Mouse (Mus musculus) limb, embryonic 15.5 days (tissue): ENCODE measurements around the gene Cyp26a1. TPM values are rescaled to one million over a fixed set of nuclear protein-coding genes. Genes with fewer than 3 reads are reported as not detected.
A peak's percentile ranks its signal among the peaks of the same experiment; 100 is the strongest.

Experiments
- ATAC-seq: fragments of 200-750 bp; cut with Nextera tagmentation; 2 replicates; pipeline ENCODE4 v1.8.0; 2017; ENCODE audit warnings: low read depth, moderate TSS enrichment; ENCODE audit not compliant: insufficient number of reproducible peaks, low FRiP score, low TSS enrichment
- H3K27ac ChIP-seq: fragments of 300-500 bp; sonication (generic); 2 replicates; pipeline ENCODE4 v1.5.1; 2015; ENCODE audit warnings: moderate library complexity, mild to moderate bottlenecking, inconsistent platforms
- H3K27me3 ChIP-seq: fragments of 300-500 bp; sonication (generic); 2 replicates; pipeline ENCODE4 v1.6.1; 2015; ENCODE audit warnings: inconsistent platforms
- H3K36me3 ChIP-seq: fragments of 300-500 bp; sonication (generic); 2 replicates; pipeline ENCODE4 v1.6.1; 2015; ENCODE audit warnings: inconsistent platforms
- H3K4me1 ChIP-seq: fragments of 300-500 bp; sonication (generic); 2 replicates; pipeline ENCODE4 v1.6.1; 2015; ENCODE audit warnings: inconsistent platforms
- H3K4me2 ChIP-seq: fragments of 300-500 bp; sonication (generic); 2 replicates; pipeline ENCODE4 v1.6.1; 2015; ENCODE audit warnings: mild to moderate bottlenecking, inconsistent platforms
- H3K4me3 ChIP-seq: fragments of 300-500 bp; sonication (generic); 2 replicates; pipeline ENCODE4 v1.5.1; 2015; ENCODE audit warnings: mild to moderate bottlenecking, inconsistent platforms
- H3K9ac ChIP-seq: fragments of 300-500 bp; sonication (generic); 2 replicates; pipeline ENCODE4 v1.6.1; 2015; ENCODE audit warnings: inconsistent platforms
- H3K9me3 ChIP-seq: fragments of 300-500 bp; sonication (generic); 2 replicates; pipeline ENCODE4 v1.6.1; 2016; ENCODE audit warnings: inconsistent platforms
- WGBS: fragments of 180-500 bp; shearing (Covaris S2); methylation state at CpG from one replicate; pipeline ENCODE4 v1.1.7; 2015; 5-methylcytosine and 5-hydroxymethylcytosine counted together
- polyA plus RNA-seq: library from polyadenylated mRNA; unstranded; fragments of >200 nt; fragmentation: Nextera tagmentation; extraction: Ambion mirVana; gene quantifications from 2 replicates; pipeline ENCODE4 v1.2.1, GENCODE M21; 2015

Gene Cyp26a1
- polyA plus RNA-seq, 1 experiment from 2014 or later = 1.8 TPM

- no peak overlapping the region for H3K9ac ChIP-seq
- 3% methylated on average over 62 of the region's 62 CpGs for WGBS
- no peak for ATAC-seq
- no peaks in the 10 kb centered on the region for H3K36me3 ChIP-seq
- peaks cover 96% of the 10 kb centered on the region for H3K27me3 ChIP-seq
- no peak overlapping the region for H3K27ac ChIP-seq
- H3K4me3 ChIP-seq = peak overlapping the region; percentile 14; the same call in 1 of the 2 replicates
- no peaks in the 10 kb centered on the region for H3K9me3 ChIP-seq
- H3K4me2 ChIP-seq = peak overlapping the region; percentile 36
- peaks cover 25% of the 10 kb centered on the region for H3K4me1 ChIP-seq
These were observed 10.4 kb upstream of the Cyp26a1 start for GRCm38 (mm10) chr19:37686941-37687850.

GRCm38 (mm10) chr19:37689478-37689877, 8.1 kb upstream of the Cyp26a1 start:
- WGBS = 33% methylated on average over 5 of the region's 5 CpGs
- Histone ChIP-seq H3K9me3 (no peaks in the 10 kb centered on the region), H3K4me2 (no peak overlapping the region), H3K9ac (no peak overlapping the region), H3K27me3 (peaks cover 100% of the 10 kb centered on the region), H3K36me3 (no peaks in the 10 kb centered on the region), H3K4me1 (peaks cover 30% of the 10 kb centered on the region), H3K27ac (no peak overlapping the region), H3K4me3 (no peak overlapping the region)
- ATAC-seq = no peak

GRCm38 (mm10) chr19:37690716-37691115, 6.9 kb upstream of the Cyp26a1 start:
- 8% methylated on average over 29 of the region's 29 CpGs for WGBS
- H3K27me3 ChIP-seq = peaks cover 100% of the 10 kb centered on the region
- no peak overlapping the region for H3K27ac ChIP-seq
- peaks cover 27% of the 10 kb centered on the region for H3K4me1 ChIP-seq
- peak overlapping the region; percentile 18 for H3K4me3 ChIP-seq
- H3K4me2 ChIP-seq = peak overlapping the region; percentile 30
- no peak overlapping the region for H3K9ac ChIP-seq
- H3K9me3 ChIP-seq = no peaks in the 10 kb centered on the region
- no peak for ATAC-seq
- no peaks in the 10 kb centered on the region for H3K36me3 ChIP-seq

GRCm38 (mm10) chr19:37692879-37693278, 4.7 kb upstream of the Cyp26a1 start:
- Histone ChIP-seq H3K4me2 (peak overlapping the region; percentile 74), H3K9ac (no peak overlapping the region), H3K9me3 (no peaks in the 10 kb centered on the region), H3K36me3 (no peaks in the 10 kb centered on the region), H3K4me1 (peaks cover 33% of the 10 kb centered on the region), H3K27me3 (peaks cover 100% of the 10 kb centered on the region), H3K27ac (no peak overlapping the region), H3K4me3 (peak overlapping the region; percentile 41)
- under 1% methylated on average over 40 of the region's 40 CpGs for WGBS
- no peak for ATAC-seq

GRCm38 (mm10) chr19:37695146-37695545, 2.5 kb upstream of the Cyp26a1 start:
- Histone ChIP-seq H3K4me3 (no peak overlapping the region), H3K4me2 (no peak overlapping the region), H3K9me3 (no peaks in the 10 kb centered on the region), H3K27me3 (peaks cover 100% of the 10 kb centered on the region), H3K27ac (no peak overlapping the region), H3K36me3 (no peaks in the 10 kb centered on the region), H3K9ac (no peak overlapping the region), H3K4me1 (peaks cover 47% of the 10 kb centered on the region)
- 39% methylated on average over 13 of the region's 13 CpGs for WGBS
- no peak for ATAC-seq

- Histone ChIP-seq H3K27ac (no peak overlapping the region), H3K4me2 (peak overlapping the region; percentile 33), H3K27me3 (peaks cover 100% of the 10 kb centered on the region), H3K36me3 (no peaks in the 10 kb centered on the region), H3K9me3 (no peaks in the 10 kb centered on the region), H3K4me3 (peak overlapping the region; percentile 38), H3K4me1 (peaks cover 42% of the 10 kb centered on the region), H3K9ac (no peak overlapping the region)
- ATAC-seq = no peak
- 6% methylated on average over 42 of the region's 42 CpGs for WGBS
These were observed 1.6 kb upstream of the Cyp26a1 start for GRCm38 (mm10) chr19:37695762-37696602.

GRCm38 (mm10) chr19:37696603-37697334, 829 bp upstream of the Cyp26a1 start:
- WGBS = 3% methylated on average over 22 of the region's 22 CpGs

GRCm38 (mm10) chr19:37697335-37697636, 312 bp upstream of the Cyp26a1 start:
- Histone ChIP-seq H3K27ac (no peak overlapping the region), H3K9me3 (no peaks in the 10 kb centered on the region), H3K9ac (no peak overlapping the region), H3K4me1 (peaks cover 42% of the 10 kb centered on the region), H3K36me3 (no peaks in the 10 kb centered on the region), H3K4me2 (peak overlapping the region; percentile 69), H3K4me3 (peak overlapping the region; percentile 38), H3K27me3 (peaks cover 98% of the 10 kb centered on the region)
- ATAC-seq = no peak
- WGBS = under 1% methylated on average over 18 of the region's 18 CpGs

More at GRCm38 (mm10) chr19:37696603-37697334, 829 bp upstream of the Cyp26a1 start:
- no peak overlapping the region for H3K27ac ChIP-seq
- H3K4me2 ChIP-seq = peak overlapping the region; percentile 69
- no peak overlapping the region; the same call in 1 of the 2 replicates for H3K9ac ChIP-seq
- no peaks in the 10 kb centered on the region for H3K36me3 ChIP-seq
- H3K4me1 ChIP-seq = peaks cover 42% of the 10 kb centered on the region
- peak overlapping the region; percentile 38 for H3K4me3 ChIP-seq
- H3K27me3 ChIP-seq = peaks cover 98% of the 10 kb centered on the region
- H3K9me3 ChIP-seq = no peaks in the 10 kb centered on the region
- no peak for ATAC-seq

GRCm38 (mm10) chr19:37698273-37699160, 919 bp downstream of the Cyp26a1 start:
- no peaks in the 10 kb centered on the region for H3K9me3 ChIP-seq
- H3K36me3 ChIP-seq = no peaks in the 10 kb centered on the region
- peaks cover 98% of the 10 kb centered on the region for H3K27me3 ChIP-seq
- H3K4me1 ChIP-seq = peaks cover 35% of the 10 kb centered on the region
- H3K9ac ChIP-seq = no peak overlapping the region
- H3K27ac ChIP-seq = no peak overlapping the region
- H3K4me3 ChIP-seq = peak overlapping the region; percentile 38
- WGBS = under 1% methylated on average over 63 of the region's 63 CpGs
- ATAC-seq = no peak
- H3K4me2 ChIP-seq = peak overlapping the region; percentile 69

GRCm38 (mm10) chr19:37699711-37700110, 2.1 kb downstream of the Cyp26a1 start:
- H3K36me3 ChIP-seq = no peaks in the 10 kb centered on the region
- no peak for ATAC-seq
- H3K27me3 ChIP-seq = peaks cover 90% of the 10 kb centered on the region
- no peak overlapping the region for H3K9ac ChIP-seq
- H3K4me2 ChIP-seq = no peak overlapping the region
- H3K27ac ChIP-seq = no peak overlapping the region
- no peak overlapping the region for H3K4me3 ChIP-seq
- H3K4me1 ChIP-seq = peaks cover 35% of the 10 kb centered on the region
- no peaks in the 10 kb centered on the region for H3K9me3 ChIP-seq
- WGBS = 20% methylated on average over 9 of the region's 9 CpGs
